Mouse (Mus musculus): ENCODE results near the gene Mrpl12. TPM values are rescaled to one million over a fixed set of nuclear protein-coding genes. Genes with fewer than 3 reads are reported as not detected.

Mrpl12 gene
- total RNA-seq (2021), result 100 to 1,000 TPM; 229 to 250 TPM

GRCm38 (mm10) chr11:120484265-120484981 is at the start of gene Mrpl12:
Gene Mrpl12, plus strand, starts transcription at chr11:120484613.
- peak; percentile 88 for DNase-seq

- DNase-seq, result peak; percentile 95
These were observed 47.1 kb upstream of the Mrpl12 start, which contains the start of gene Nploc4 for GRCm38 (mm10) chr11:120437152-120437856. Gene Nploc4, minus strand, starts transcription at chr11:120437708.

GRCm38 (mm10) chr11:120437857-120438385 is 46.5 kb upstream of the Mrpl12 start:
- no peak for DNase-seq

- DNase-seq, result no peak
These were observed 42.1 kb upstream of the Mrpl12 start, which contains the start of gene Tspan10 for GRCm38 (mm10) chr11:120442344-120442743. Gene Tspan10, plus strand, starts transcription at chr11:120442644.

- DNase-seq, result no peak
These were observed 41.6 kb upstream of the Mrpl12 start for GRCm38 (mm10) chr11:120442765-120443280.

- DNase-seq, result no peak
These were observed 40.3 kb upstream of the Mrpl12 start for GRCm38 (mm10) chr11:120444106-120444505.

- no peak for DNase-seq
These were observed 38.9 kb upstream of the Mrpl12 start for GRCm38 (mm10) chr11:120445475-120445874.

- DNase-seq, result no peak
These were observed 37.2 kb upstream of the Mrpl12 start for GRCm38 (mm10) chr11:120447179-120447578.

- no peak for DNase-seq
These were observed 32.2 kb upstream of the Mrpl12 start for GRCm38 (mm10) chr11:120452246-120452645.

- DNase-seq, result no peak
These were observed 31.1 kb upstream of the Mrpl12 start, which contains the start of gene Pde6g for GRCm38 (mm10) chr11:120453306-120453705. Gene Pde6g, minus strand, starts transcription at chr11:120453500.

- DNase-seq, result no peak
These were observed 29.4 kb upstream of the Mrpl12 start for GRCm38 (mm10) chr11:120454965-120455364.

- no peak for DNase-seq
These were observed 29.0 kb upstream of the Mrpl12 start for GRCm38 (mm10) chr11:120455413-120455812.

GRCm38 (mm10) chr11:120457370-120457769 is 27.0 kb upstream of the Mrpl12 start:
- no peak for DNase-seq

GRCm38 (mm10) chr11:120457772-120458751 is 26.4 kb upstream of the Mrpl12 start, which contains the start of the genes Oxld1 and Ccdc137:
Gene Oxld1, minus strand, starts transcription at chr11:120458068.
Gene Ccdc137, plus strand, starts transcription at chr11:120458115.
- peak; percentile 80 for DNase-seq

- DNase-seq, result no peak
These were observed 25.4 kb upstream of the Mrpl12 start for GRCm38 (mm10) chr11:120458847-120459597.

- no peak for DNase-seq
These were observed 20.9 kb upstream of the Mrpl12 start for GRCm38 (mm10) chr11:120463536-120463935.

GRCm38 (mm10) chr11:120464365-120464764 is 20.0 kb upstream of the Mrpl12 start:
- DNase-seq, result no peak

GRCm38 (mm10) chr11:120465521-120465920 is 18.9 kb upstream of the Mrpl12 start:
- no peak for DNase-seq

GRCm38 (mm10) chr11:120467051-120467735 is 17.2 kb upstream of the Mrpl12 start, which contains the start of gene Arl16:
Gene Arl16, minus strand, starts transcription at chr11:120467607.
- peak; percentile 96 for DNase-seq

- no peak for DNase-seq
These were observed 16.7 kb upstream of the Mrpl12 start for GRCm38 (mm10) chr11:120467736-120468092.

All from heart, postnatal 4 days (tissue).